Mouse (Mus musculus): ENCODE measurements around the gene Padi6.

The Padi6 gene

GRCm38 (mm10) chr4:140753366-140753765 is 10.9 kb upstream of the Padi6 start:
- no peak for DNase-seq (ENCODE audit: extremely low read depth, insufficient read length, low spot score)

- DNase-seq (ENCODE audit: extremely low read depth, insufficient read length, low spot score) = no peak
These were observed 7.9 kb upstream of the Padi6 start for GRCm38 (mm10) chr4:140750328-140750727.

GRCm38 (mm10) chr4:140747978-140748377 is 5.5 kb upstream of the Padi6 start:
- DNase-seq (ENCODE audit: extremely low read depth, insufficient read length, low spot score) = no peak

GRCm38 (mm10) chr4:140744654-140745053 is 2.2 kb upstream of the Padi6 start:
- DNase-seq (ENCODE audit: extremely low read depth, insufficient read length, low spot score) = no peak

GRCm38 (mm10) chr4:140743086-140743485 is 643 bp upstream of the Padi6 start:
- DNase-seq (ENCODE audit: extremely low read depth, insufficient read length, low spot score) = no peak

- no peak for DNase-seq (ENCODE audit: extremely low read depth, insufficient read length, low spot score)
These were observed 1.0 kb downstream of the Padi6 start for GRCm38 (mm10) chr4:140741401-140741800.

GRCm38 (mm10) chr4:140740655-140741054 is 1.8 kb downstream of the Padi6 start:
- no peak for DNase-seq (ENCODE audit: extremely low read depth, insufficient read length, low spot score)

GRCm38 (mm10) chr4:140732871-140733270 is 9.6 kb downstream of the Padi6 start:
- DNase-seq (ENCODE audit: extremely low read depth, insufficient read length, low spot score) = no peak

GRCm38 (mm10) chr4:140731654-140732053 is 10.8 kb downstream of the Padi6 start:
- no peak for DNase-seq (ENCODE audit: extremely low read depth, insufficient read length, low spot score)

GRCm38 (mm10) chr4:140726907-140727306 is 15.5 kb downstream of the Padi6 start:
- no peak for DNase-seq (ENCODE audit: extremely low read depth, insufficient read length, low spot score)

GRCm38 (mm10) chr4:140724739-140725138 is 17.7 kb downstream of the Padi6 start:
- no peak for DNase-seq (ENCODE audit: extremely low read depth, insufficient read length, low spot score)

- no peak for DNase-seq (ENCODE audit: extremely low read depth, insufficient read length, low spot score)
These were observed 18.6 kb downstream of the Padi6 start for GRCm38 (mm10) chr4:140723801-140724200.

- no peak for DNase-seq (ENCODE audit: extremely low read depth, insufficient read length, low spot score)
These were observed 19.3 kb downstream of the Padi6 start for GRCm38 (mm10) chr4:140723192-140723591.

GRCm38 (mm10) chr4:140722710-140723109 is 19.7 kb downstream of the Padi6 start:
- DNase-seq (ENCODE audit: extremely low read depth, insufficient read length, low spot score) = no peak

GRCm38 (mm10) chr4:140721968-140722490 is 20.4 kb downstream of the Padi6 start:
- no peak for DNase-seq (ENCODE audit: extremely low read depth, insufficient read length, low spot score)

- no peak for DNase-seq (ENCODE audit: extremely low read depth, insufficient read length, low spot score)
These were observed 22.4 kb downstream of the Padi6 start for GRCm38 (mm10) chr4:140720091-140720490.

- DNase-seq (ENCODE audit: extremely low read depth, insufficient read length, low spot score) = no peak
These were observed 24.0 kb downstream of the Padi6 start for GRCm38 (mm10) chr4:140718436-140718835.

- no peak for DNase-seq (ENCODE audit: extremely low read depth, insufficient read length, low spot score)
These were observed 25.4 kb downstream of the Padi6 start for GRCm38 (mm10) chr4:140716994-140717393.

GRCm38 (mm10) chr4:140714586-140714985 is 27.9 kb downstream of the Padi6 start:
- no peak for DNase-seq (ENCODE audit: extremely low read depth, insufficient read length, low spot score)

- DNase-seq (ENCODE audit: extremely low read depth, insufficient read length, low spot score) = peak; percentile 64
These were observed 28.7 kb downstream of the Padi6 start for GRCm38 (mm10) chr4:140713480-140714365.

GRCm38 (mm10) chr4:140711360-140711759 is 31.1 kb downstream of the Padi6 start:
- no peak for DNase-seq (ENCODE audit: extremely low read depth, insufficient read length, low spot score)

GRCm38 (mm10) chr4:140710781-140711180 is 31.7 kb downstream of the Padi6 start:
- DNase-seq (ENCODE audit: extremely low read depth, insufficient read length, low spot score) = no peak
